Mouse (Mus musculus) lung, postnatal 0 days (tissue): ENCODE measurements around the gene Hdac11. TPM values are rescaled to one million over a fixed set of nuclear protein-coding genes. Genes with fewer than 3 reads are reported as not detected.

Experiments used
- ATAC-seq: fragments of 200-750 bp; cut with Nextera tagmentation; 2 replicates; pipeline ENCODE4 v1.8.0; 2017; ENCODE audit warnings: moderate library complexity
- DNase-seq: peaks from one replicate; pipeline ENCODE4 v3.0.0-alpha.2; 2016; ENCODE audit warnings: low spot score
- H3K27ac ChIP-seq: fragments of 300-500 bp; sonication (generic); 2 replicates; pipeline ENCODE4 v1.5.1; 2014; ENCODE audit warnings: antibody characterized with exemption, mild to moderate bottlenecking, low read length, mixed read lengths
- H3K27me3 ChIP-seq: fragments of 300-500 bp; sonication (generic); replicated peaks from 2 replicates; pipeline ENCODE4 v1.6.1; 2014; ENCODE audit warnings: low read length, mixed read lengths; ENCODE audit not compliant: insufficient read depth
- H3K36me3 ChIP-seq: fragments of 300-500 bp; sonication (generic); 2 replicates; pipeline ENCODE4 v1.6.1; 2014; ENCODE audit warnings: low read length, mixed read lengths; ENCODE audit not compliant: insufficient read depth
- H3K4me1 ChIP-seq: fragments of 300-500 bp; sonication (generic); 2 replicates; pipeline ENCODE4 v1.6.1; 2014; ENCODE audit warnings: antibody characterized with exemption, low read depth, low read length, mixed read lengths; ENCODE audit not compliant: insufficient read depth
- H3K4me2 ChIP-seq: fragments of 300-500 bp; sonication (generic); replicated peaks from 2 replicates; pipeline ENCODE4 v1.6.1; 2014; ENCODE audit warnings: low read depth, mild to moderate bottlenecking, low read length, moderate library complexity, mixed read lengths
- H3K4me3 ChIP-seq: fragments of 300-500 bp; sonication (generic); 2 replicates; pipeline ENCODE4 v1.5.1; 2014; ENCODE audit warnings: low read depth, low read length
- H3K9ac ChIP-seq: fragments of 300-500 bp; sonication (generic); replicated peaks from 2 replicates; pipeline ENCODE4 v1.6.1; 2014; ENCODE audit warnings: low read depth, mild to moderate bottlenecking
- H3K9me3 ChIP-seq: fragments of 300-500 bp; sonication (generic); 2 replicates; pipeline ENCODE4 v1.6.1; 2016; ENCODE audit warnings: low read length, mixed read lengths
- CTCF ChIP-seq: IDR thresholded peaks from 2 replicates; pipeline ENCODE4 v1.5.1; 2016; ENCODE audit warnings: antibody characterized with exemption, mild to moderate bottlenecking
- EP300 ChIP-seq: IDR thresholded peaks from 2 replicates; pipeline ENCODE4 v1.6.1; 2016; ENCODE audit warnings: antibody characterized with exemption, mild to moderate bottlenecking, control low read depth
- WGBS: fragments of 180-500 bp; shearing (Covaris S2); extraction: QIAGEN DNeasy Blood & Tissue Kit; methylation state at CpG from one replicate; pipeline ENCODE4 v1.1.7; 2014; 5-methylcytosine and 5-hydroxymethylcytosine counted together
- polyA plus RNA-seq: library from polyadenylated mRNA; unstranded; fragments of >200 nt; fragmentation: Nextera tagmentation; extraction: Ambion mirVana; gene quantifications from 2 replicates; pipeline ENCODE4 v1.2.1, GENCODE M21; 2015

Hdac11 gene
- polyA plus RNA-seq, 1 experiment from 2014 or later, result 3.8 TPM

GRCm38 (mm10) chr6:91187871-91188270 is 31.4 kb downstream of the Hdac11 start:
- Histone ChIP-seq H3K4me1 (no peaks in the 10 kb centered on the region), H3K4me2 (no peak overlapping the region), H3K36me3 (no peaks in the 10 kb centered on the region), H3K9ac (no peak overlapping the region), H3K9me3 (no peaks in the 10 kb centered on the region), H3K4me3 (no peak overlapping the region), H3K27me3 (no peaks in the 10 kb centered on the region), H3K27ac (no peak overlapping the region)
- WGBS, result 54% methylated on average over 3 of the region's 3 CpGs
- ATAC-seq (no peak), DNase-seq (no peak)
- no peak for TF ChIP-seq CTCF
- TF ChIP-seq EP300, result no peak

- Histone ChIP-seq H3K9me3 (no peaks in the 10 kb centered on the region), H3K27me3 (no peaks in the 10 kb centered on the region), H3K27ac (no peak overlapping the region), H3K4me1 (no peaks in the 10 kb centered on the region), H3K4me3 (no peak overlapping the region), H3K9ac (no peak overlapping the region), H3K4me2 (no peak overlapping the region), H3K36me3 (no peaks in the 10 kb centered on the region)
- WGBS, result 87% methylated on average over 6 of the region's 6 CpGs
- ATAC-seq, result no peak
- no peak for DNase-seq
- TF ChIP-seq EP300, result no peak
- no peak for TF ChIP-seq CTCF
Measured at GRCm38 (mm10) chr6:91189971-91190370, 33.5 kb downstream of the Hdac11 start.

- Histone ChIP-seq H3K27me3 (no peaks in the 10 kb centered on the region), H3K9me3 (no peaks in the 10 kb centered on the region), H3K36me3 (no peaks in the 10 kb centered on the region), H3K9ac (no peak overlapping the region), H3K4me3 (no peak overlapping the region), H3K4me2 (no peak overlapping the region), H3K27ac (no peak overlapping the region), H3K4me1 (no peaks in the 10 kb centered on the region)
- WGBS, result 52% methylated on average over 2 of the region's 2 CpGs
- ATAC-seq (no peak), DNase-seq (no peak)
- no peak for TF ChIP-seq CTCF
- no peak for TF ChIP-seq EP300
Measured at GRCm38 (mm10) chr6:91191465-91191864, 35.0 kb downstream of the Hdac11 start.

GRCm38 (mm10) chr6:91192421-91192820 is 36.0 kb downstream of the Hdac11 start:
- TF ChIP-seq CTCF, result no peak
- TF ChIP-seq EP300, result no peak
- no peak for ATAC-seq
- 56% methylated on average over 3 of the region's 3 CpGs for WGBS

GRCm38 (mm10) chr6:91192851-91193545 is 36.5 kb downstream of the Hdac11 start:
- ATAC-seq (no peak), DNase-seq (no peak)
- no peak overlapping the region for H3K4me3 ChIP-seq
- no peaks in the 10 kb centered on the region for H3K27me3 ChIP-seq
- no peaks in the 10 kb centered on the region for H3K4me1 ChIP-seq
- H3K27ac ChIP-seq, result no peak overlapping the region
- 48% methylated on average over 1 of the region's 1 CpGs for WGBS
- H3K36me3 ChIP-seq, result no peaks in the 10 kb centered on the region
- no peak overlapping the region for H3K9ac ChIP-seq
- no peak overlapping the region for H3K4me2 ChIP-seq
- H3K9me3 ChIP-seq, result no peaks in the 10 kb centered on the region
- TF ChIP-seq CTCF (no peak), EP300 (no peak)

More at GRCm38 (mm10) chr6:91192421-91192820, 36.0 kb downstream of the Hdac11 start:
- Histone ChIP-seq H3K9ac (no peak overlapping the region), H3K4me1 (no peaks in the 10 kb centered on the region), H3K27me3 (no peaks in the 10 kb centered on the region), H3K4me2 (no peak overlapping the region), H3K9me3 (no peaks in the 10 kb centered on the region), H3K36me3 (no peaks in the 10 kb centered on the region), H3K4me3 (no peak overlapping the region), H3K27ac (no peak overlapping the region)
- no peak for DNase-seq

- WGBS, result 52% methylated on average over 2 of the region's 2 CpGs
- Histone ChIP-seq H3K4me2 (no peak overlapping the region), H3K4me1 (no peaks in the 10 kb centered on the region), H3K27me3 (no peaks in the 10 kb centered on the region), H3K36me3 (no peaks in the 10 kb centered on the region), H3K27ac (no peak overlapping the region), H3K9ac (no peak overlapping the region), H3K9me3 (no peaks in the 10 kb centered on the region), H3K4me3 (no peak overlapping the region)
- ATAC-seq (no peak), DNase-seq (no peak)
- no peak for TF ChIP-seq EP300
- TF ChIP-seq CTCF, result no peak
Measured at GRCm38 (mm10) chr6:91198456-91198855, 42.0 kb downstream of the Hdac11 start.
